Mouse (Mus musculus): ENCODE measurements around the gene Trpm7.

GRCm38 (mm10) chr2:126914096-126914495 is 38.1 kb upstream of the Trpm7 start:
- TF ChIP-seq CTCF (IDR thresholded peaks at IDR 0.05; ENCODE audit: low read depth, low read length) (no peak), POLR2A (IDR thresholded peaks at IDR 0.05; ENCODE audit: insufficient read depth, low read length) (no peak)
